Mouse (Mus musculus) ES-E14 (cell line): ENCODE results near the gene Frs2.

ENCODE experiments used
- CHD2 ChIP-seq: IDR thresholded peaks from 2 replicates; pipeline ENCODE4 v1.6.1; 2014; ENCODE audit warnings: mild to moderate bottlenecking, low read depth, low read length, inconsistent platforms
- HCFC1 ChIP-seq: IDR thresholded peaks from 2 replicates; pipeline ENCODE4 v1.6.1; 2012; ENCODE audit warnings: low read length, inconsistent platforms, borderline replicate concordance; ENCODE audit not compliant: insufficient read depth

- TF ChIP-seq CHD2: no peak
- TF ChIP-seq HCFC1: no peak
Measured at GRCm38 (mm10) chr10:117166785-117167425, 18.6 kb upstream of the Frs2 start.
